Mouse (Mus musculus) spleen, embryonic (tissue): ENCODE data around the gene Nr6a1.

Experiments
- CTCF ChIA-PET: fragments of 350-600 bp; sonication (Branson Sonifier 250); formaldehyde crosslinking; loops from one replicate; lab custom pipeline; 2022; lab: Charles Lee

The Nr6a1 gene

GRCm38 (mm10) chr2:38937396-38937795, 9.9 kb upstream of the Nr6a1 start:
- CTCF ChIA-PET, result no interaction called here

DNA sequence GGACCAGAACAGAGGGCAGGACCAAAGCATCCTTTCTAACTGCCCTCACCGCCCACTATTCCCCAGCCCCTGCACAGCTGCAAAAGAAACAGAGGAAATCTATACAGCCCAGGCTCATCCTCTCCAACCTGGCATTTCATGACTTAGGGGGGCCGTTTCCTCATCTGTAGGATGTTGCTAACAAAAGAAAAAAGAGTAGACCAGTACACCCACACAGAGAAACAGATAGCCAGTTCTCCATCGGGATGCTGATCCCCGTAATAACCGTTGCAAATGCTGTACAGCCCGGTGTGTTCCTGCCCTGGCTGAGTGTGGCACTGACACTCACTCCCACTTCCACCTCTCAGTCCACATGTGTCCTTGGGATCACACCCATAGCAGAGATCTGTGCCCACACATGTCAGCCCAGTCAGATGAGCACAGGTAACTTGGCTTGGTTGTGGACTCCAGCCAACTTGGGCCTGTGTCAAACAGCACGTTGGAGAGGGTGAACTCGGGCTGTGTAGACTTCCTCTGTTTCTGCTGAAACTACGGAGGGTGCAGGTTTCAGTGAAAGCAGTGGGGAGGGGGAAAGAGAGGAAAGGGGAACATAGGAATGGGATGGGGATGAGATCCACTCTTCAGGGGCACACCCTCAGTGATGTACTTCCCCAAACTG, 9.4 kb upstream of the Nr6a1 start:
- CTCF ChIA-PET, result no interaction called here

GRCm38 (mm10) chr2:38934936-38935335, 7.4 kb upstream of the Nr6a1 start:
- CTCF ChIA-PET, result no interaction called here

DNA sequence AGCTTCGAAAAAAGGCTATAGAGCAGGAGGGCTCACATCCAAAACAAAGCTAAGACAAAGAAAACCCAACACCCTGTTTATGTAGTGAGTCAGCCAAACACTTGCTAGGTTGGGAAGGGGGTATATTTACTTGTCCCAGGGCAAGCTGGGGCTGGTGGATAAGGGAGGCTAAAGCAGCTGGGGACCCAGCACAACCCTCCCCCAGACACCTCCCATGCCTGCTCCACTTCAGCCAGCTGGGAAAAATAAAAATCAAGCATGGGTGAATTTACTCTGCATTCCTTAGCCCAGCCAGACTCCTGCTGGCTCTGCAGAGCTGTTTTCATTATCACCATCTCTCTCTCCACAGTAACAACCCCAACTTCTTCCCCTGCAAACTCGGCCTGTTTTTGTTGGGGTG, 6.4 kb upstream of the Nr6a1 start:
- CTCF ChIA-PET, result no interaction called here

DNA sequence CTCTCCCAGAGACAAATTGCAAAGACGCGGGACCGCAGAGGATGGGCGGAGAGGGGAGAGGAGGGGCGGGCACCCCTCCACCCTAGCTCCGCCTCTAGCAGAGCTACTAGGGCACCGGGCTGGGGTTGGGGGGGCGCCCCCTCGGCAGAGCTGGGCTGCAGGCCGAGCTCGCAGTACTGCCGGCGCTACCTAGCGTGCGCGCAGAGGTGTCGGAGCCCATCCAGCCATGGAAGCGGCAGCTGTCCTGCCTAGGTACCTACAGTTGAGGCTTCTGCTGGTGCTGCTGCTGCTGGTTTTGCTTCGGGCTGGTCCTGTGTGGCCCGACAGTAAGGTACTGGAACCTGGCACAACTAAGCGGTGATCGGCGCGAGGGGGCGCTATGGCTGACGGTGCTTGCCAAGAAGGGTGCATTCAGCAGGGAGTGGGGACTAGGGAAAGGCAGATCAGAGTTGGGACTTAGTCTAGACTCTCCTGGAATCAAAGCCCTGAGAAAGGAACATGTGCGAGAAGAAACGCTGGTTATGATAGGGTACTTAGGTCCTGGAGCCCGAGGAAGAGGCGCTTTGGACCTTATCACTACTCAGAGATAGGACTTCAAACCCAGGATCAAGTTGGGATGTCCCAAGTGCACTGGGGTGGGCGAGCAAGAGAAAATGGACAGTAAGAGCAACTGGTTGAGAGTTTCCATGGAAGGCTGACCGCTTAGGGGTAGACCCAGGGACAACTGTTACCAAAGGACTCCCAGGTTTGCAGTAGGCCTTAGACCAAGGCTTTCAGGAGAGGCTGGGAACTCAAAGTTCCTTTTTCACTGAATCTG, 4.6 kb upstream of the Nr6a1 start, which contains the start of gene Olfml2a:
Gene Olfml2a (plus strand): TSS at position 128 of the 817 bp plus-strand sequence.
- CTCF ChIA-PET, result no interaction called here

DNA sequence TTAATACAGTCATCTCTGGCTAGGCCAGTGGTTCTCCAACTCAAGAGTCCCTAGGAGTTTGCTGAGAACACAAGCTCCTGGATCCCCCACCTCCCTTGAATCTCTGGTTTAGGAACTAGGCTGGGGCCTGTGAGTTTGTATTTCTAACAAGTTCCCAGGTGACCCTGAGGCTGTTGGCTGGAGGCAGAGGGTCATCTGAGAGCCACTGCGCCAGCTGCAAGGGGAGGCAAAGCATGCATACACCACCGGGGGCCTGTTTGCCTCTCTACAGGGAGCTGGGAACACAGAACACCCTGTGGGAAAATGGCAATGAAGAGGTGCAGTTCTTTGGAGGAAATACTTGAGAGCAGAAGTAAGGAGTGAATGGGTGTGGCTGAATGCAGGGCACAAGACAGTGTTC, 2.8 kb upstream of the Nr6a1 start:
- CTCF ChIA-PET, result interaction anchor here (0.5 kb wide), 1 partner anchor 442 kb away, joined by 3 read pairs; no protein-coding TSS in a partner anchor

DNA sequence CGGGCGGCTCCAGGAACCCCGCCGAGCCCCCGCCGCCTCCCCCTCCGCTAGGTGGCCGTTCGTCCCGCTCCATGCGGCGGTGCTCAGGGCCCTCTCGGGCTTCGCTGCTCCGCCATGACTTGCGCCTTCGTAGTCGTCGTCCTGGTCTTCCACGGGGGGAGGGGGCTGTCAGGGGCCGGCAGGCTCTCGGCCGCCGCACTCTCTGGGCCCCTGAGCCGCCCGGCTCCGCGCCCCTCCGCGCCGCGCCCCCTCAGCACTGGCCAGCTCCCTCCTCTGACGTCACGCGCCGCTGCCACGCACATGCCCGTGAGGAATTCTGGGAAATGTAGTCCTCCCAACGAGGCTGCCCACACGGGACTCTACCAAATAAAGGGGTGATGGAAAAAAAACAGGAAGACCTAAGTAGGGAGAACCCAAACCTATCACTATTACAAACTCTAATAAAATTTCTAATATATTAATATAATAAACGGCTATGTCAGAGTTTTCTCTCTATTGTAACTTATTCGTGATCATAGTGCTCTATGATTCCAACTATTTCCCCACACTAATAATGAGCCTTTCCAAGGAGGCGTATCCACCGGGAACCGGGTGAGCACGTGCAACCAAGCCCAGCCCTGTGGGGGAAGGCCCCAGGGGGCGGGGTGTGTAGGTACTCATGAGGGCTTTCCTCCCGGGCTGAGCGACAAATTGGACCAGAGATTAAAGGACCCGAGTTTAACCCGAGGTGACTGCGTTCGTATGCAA, 1.2 kb downstream of the Nr6a1 start:
- CTCF ChIA-PET, result interaction anchor here (0.8 to 1.0 kb wide), 2 partner anchors 72 to 74 kb away, joined by 3 read pairs; no protein-coding TSS in a partner anchor

GRCm38 (mm10) chr2:38925171-38926080, 2.1 kb downstream of the Nr6a1 start:
- CTCF ChIA-PET, result interaction anchor here (0.8 to 1.0 kb wide), 2 partner anchors 72 to 75 kb away, joined by 3 read pairs; no protein-coding TSS in a partner anchor

- CTCF ChIA-PET, result interaction anchor here (1.2 kb wide), 1 partner anchor 73 kb away, joined by 4 read pairs; the partner anchor contains the start of gene Wdr38
Observed at GRCm38 (mm10) chr2:38924571-38924970, 2.9 kb downstream of the Nr6a1 start.

DNA sequence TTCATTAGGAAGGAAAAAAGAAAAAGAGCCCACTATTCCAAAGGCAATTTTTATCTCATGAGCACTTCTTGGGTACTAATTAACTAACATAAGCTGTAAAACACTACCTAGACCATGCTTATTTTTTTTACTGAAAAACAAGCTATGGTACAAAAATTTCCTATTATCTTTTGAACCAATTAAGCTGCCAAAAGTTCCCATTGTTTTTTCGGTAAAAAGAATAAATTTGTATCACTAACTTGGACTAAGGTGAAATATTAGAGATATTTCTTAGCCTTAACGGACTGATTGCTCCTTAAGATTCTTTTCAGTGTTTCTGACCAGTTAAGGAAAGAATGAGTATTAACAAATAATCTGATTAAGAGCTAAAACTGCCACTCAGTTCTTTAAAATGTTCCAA, 3.6 kb downstream of the Nr6a1 start:
- CTCF ChIA-PET, result interaction anchor here (1.2 kb wide), 1 partner anchor 74 kb away, joined by 4 read pairs; the partner anchor contains the start of gene Wdr38

DNA sequence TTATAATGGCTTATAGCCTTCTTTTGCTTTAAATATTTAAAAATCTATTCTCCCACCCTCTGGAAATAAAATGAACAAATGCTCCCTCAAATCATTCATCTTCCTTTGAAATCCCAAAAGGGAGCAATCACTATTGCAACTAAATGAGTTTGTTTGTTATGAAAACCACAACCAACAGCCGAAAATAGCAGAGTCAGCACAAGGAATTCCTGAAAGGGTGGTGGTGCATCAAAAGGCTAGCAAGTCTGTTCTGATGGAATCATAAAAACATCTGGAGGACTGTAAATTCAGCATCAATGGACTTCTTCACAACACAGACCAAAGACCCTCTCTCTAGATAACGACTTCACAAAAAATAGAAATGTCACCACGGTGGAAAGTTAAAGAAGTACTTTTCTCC, 4.0 kb downstream of the Nr6a1 start:
- CTCF ChIA-PET, result interaction anchor here (1.2 kb wide), 1 partner anchor 74 kb away, joined by 4 read pairs; the partner anchor contains the start of gene Wdr38

GRCm38 (mm10) chr2:38921374-38921773, 6.1 kb downstream of the Nr6a1 start:
- CTCF ChIA-PET, result no interaction called here

DNA sequence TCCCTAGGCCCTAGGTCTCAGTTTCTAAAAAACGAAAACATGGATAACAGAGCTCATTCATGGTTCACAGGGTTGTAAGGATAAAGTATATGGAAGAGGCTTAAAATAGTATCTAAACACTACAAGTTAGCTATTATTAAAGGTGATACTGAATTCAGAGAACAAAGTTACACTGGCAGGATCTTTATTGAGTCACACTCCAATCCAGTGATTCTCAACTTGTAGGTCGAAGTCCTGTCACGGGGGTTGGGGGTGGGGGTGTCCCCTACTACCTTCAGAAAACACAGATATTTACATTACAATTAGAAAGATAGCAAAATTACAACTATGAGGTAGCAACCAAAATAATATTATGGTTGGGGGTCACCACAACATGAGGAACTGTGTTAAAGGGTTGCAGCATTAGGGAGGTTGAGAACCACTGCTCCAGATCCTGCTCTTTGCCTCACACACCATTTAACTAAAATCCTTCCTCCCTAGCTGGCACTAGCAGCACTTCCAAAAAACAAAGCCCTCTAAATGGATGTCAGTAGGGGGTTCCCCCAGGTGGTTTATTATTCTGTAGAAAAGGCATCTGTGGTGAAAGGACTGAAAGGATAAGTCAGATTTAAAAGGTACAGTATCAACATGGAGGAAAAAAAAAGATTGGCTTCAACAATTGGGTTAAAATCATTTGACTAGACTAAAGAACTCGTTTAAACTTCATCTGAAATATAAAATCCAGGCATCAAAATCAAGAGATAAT, 10.4 kb downstream of the Nr6a1 start:
- CTCF ChIA-PET, result no interaction called here

- CTCF ChIA-PET, result interaction anchor here (0.7 kb wide), 1 partner anchor 120 kb away, joined by 5 read pairs; no protein-coding TSS in a partner anchor
Observed at GRCm38 (mm10) chr2:38914965-38915364, 12.5 kb downstream of the Nr6a1 start.

DNA sequence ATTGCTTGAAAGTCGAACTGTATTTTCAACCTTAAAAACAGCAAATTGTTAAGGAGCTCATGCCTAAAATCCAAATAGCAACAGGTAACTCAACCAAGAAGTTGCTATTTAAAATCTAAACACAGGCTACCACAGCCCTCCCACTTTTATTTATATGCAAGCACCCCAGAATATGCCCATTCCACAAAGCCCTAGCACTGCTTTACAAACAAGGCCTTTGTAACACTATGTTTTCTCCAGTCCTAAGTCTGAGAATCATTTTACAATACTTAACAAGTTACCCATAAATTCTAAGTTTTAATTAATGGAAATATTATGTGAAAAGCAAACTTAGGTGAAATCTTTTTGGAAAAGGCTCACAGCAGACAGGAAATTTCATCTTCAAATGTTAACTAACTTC, 13.0 kb downstream of the Nr6a1 start:
- CTCF ChIA-PET, result interaction anchor here (0.7 kb wide), 1 partner anchor 120 kb away, joined by 5 read pairs; no protein-coding TSS in a partner anchor

DNA sequence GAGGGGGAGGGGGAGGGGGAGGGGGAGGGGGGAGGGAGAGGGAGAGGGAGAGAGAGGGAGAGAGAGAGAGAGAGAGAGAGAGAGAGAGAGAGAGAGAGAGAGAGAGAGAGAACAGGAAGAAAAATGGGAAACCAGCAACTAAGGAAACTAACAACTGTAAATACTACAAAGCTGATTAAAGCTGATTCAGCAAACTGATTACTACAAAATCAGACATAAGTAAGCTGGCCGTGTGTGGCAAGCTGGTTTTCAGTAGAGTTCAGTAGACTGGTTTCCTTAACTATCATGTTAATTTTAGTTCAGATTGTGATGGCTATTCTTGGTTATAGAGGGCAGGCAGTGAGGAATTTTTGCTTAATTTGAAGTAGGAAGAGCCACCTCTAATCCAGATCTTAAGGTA, 18.9 kb downstream of the Nr6a1 start:
- CTCF ChIA-PET, result interaction anchor here (0.7 kb wide), 1 partner anchor 127 kb away, joined by 3 read pairs; no protein-coding TSS in a partner anchor

- CTCF ChIA-PET, result no interaction called here
Observed at GRCm38 (mm10) chr2:38906097-38906496, 21.4 kb downstream of the Nr6a1 start.

- CTCF ChIA-PET, result no interaction called here
Observed at GRCm38 (mm10) chr2:38904290-38904689, 23.2 kb downstream of the Nr6a1 start.

- CTCF ChIA-PET, result no interaction called here
Observed at GRCm38 (mm10) chr2:38902866-38903265, 24.6 kb downstream of the Nr6a1 start.
